Mouse (Mus musculus): ENCODE results near the gene 9930111J21Rik1. TPM values are rescaled to one million over a fixed set of nuclear protein-coding genes. Genes with fewer than 3 reads are reported as not detected.

9930111J21Rik1 gene
- polyA plus RNA-seq (2014; fragmentation: Illumina TruSeq; extraction: RNeasy Lipid Tissue Mini Kit (QIAGEN cat#74804); ENCODE audit: low read depth, low replicate concordance), result 2.9 TPM

GRCm38 (mm10) chr11:48979251-48979650, at the start of gene 9930111J21Rik1:
TSS of gene 9930111J21Rik1 (minus strand) at chr11:48979398.

GRCm38 (mm10) chr11:48994018-48994417, 14.8 kb upstream of the 9930111J21Rik1 start, which contains the start of gene Tgtp1:
TSS of gene Tgtp1 (minus strand) at chr11:48994172.

GRCm38 (mm10) chr11:48991740-48992520, 12.7 kb upstream of the 9930111J21Rik1 start, which contains the start of gene Gm12185:
TSS of gene Gm12185 (minus strand) at chr11:48992226.

GRCm38 (mm10) chr11:48978240-48978939, 808 bp downstream of the 9930111J21Rik1 start, which contains the start of gene Olfr56:
TSS of gene Olfr56 (plus strand) at chr11:48978889.

GRCm38 (mm10) chr11:48946090-48946489, 33.1 kb downstream of the 9930111J21Rik1 start, which contains the start of gene Psme2b:
TSS of gene Psme2b (minus strand) at chr11:48946190.

GRCm38 (mm10) chr11:48902021-48902420, 77.2 kb downstream of the 9930111J21Rik1 start, which contains the start of gene Gm5431:
TSS of gene Gm5431 (minus strand) at chr11:48902214.

Other genes starting within 250 kb of the 9930111J21Rik1 start
- gene Rack1, start 179.1 kb downstream of the 9930111J21Rik1 start, polyA plus RNA-seq (2014; fragmentation: Illumina TruSeq; extraction: RNeasy Lipid Tissue Mini Kit (QIAGEN cat#74804); ENCODE audit: low read depth, low replicate concordance), result 454 TPM
- gene Trim41, start 162.0 kb downstream of the 9930111J21Rik1 start, polyA plus RNA-seq (2014; fragmentation: Illumina TruSeq; extraction: RNeasy Lipid Tissue Mini Kit (QIAGEN cat#74804); ENCODE audit: low read depth, low replicate concordance), result 20.6 TPM
- 30.1 TPM for gene Trim7, start 153.3 kb downstream of the 9930111J21Rik1 start, polyA plus RNA-seq (2014; fragmentation: Illumina TruSeq; extraction: RNeasy Lipid Tissue Mini Kit (QIAGEN cat#74804); ENCODE audit: low read depth, low replicate concordance)
- gene Gm12184, start 152.7 kb downstream of the 9930111J21Rik1 start, polyA plus RNA-seq (2014; fragmentation: Illumina TruSeq; extraction: RNeasy Lipid Tissue Mini Kit (QIAGEN cat#74804); ENCODE audit: low read depth, low replicate concordance), result 9.5 TPM
- 21.4 TPM for gene Irgm1, start 107.7 kb downstream of the 9930111J21Rik1 start, polyA plus RNA-seq (2014; fragmentation: Illumina TruSeq; extraction: RNeasy Lipid Tissue Mini Kit (QIAGEN cat#74804); ENCODE audit: low read depth, low replicate concordance)
- 0.58 TPM for gene Gm5431, start 77.2 kb downstream of the 9930111J21Rik1 start, polyA plus RNA-seq (2014; fragmentation: Illumina TruSeq; extraction: RNeasy Lipid Tissue Mini Kit (QIAGEN cat#74804); ENCODE audit: low read depth, low replicate concordance)
- gene Psme2b, start 33.2 kb downstream of the 9930111J21Rik1 start, polyA plus RNA-seq (2014; fragmentation: Illumina TruSeq; extraction: RNeasy Lipid Tissue Mini Kit (QIAGEN cat#74804); ENCODE audit: low read depth, low replicate concordance), result 2.5 TPM
- gene Olfr56, start 509 bp downstream of the 9930111J21Rik1 start, polyA plus RNA-seq (2014; fragmentation: Illumina TruSeq; extraction: RNeasy Lipid Tissue Mini Kit (QIAGEN cat#74804); ENCODE audit: low read depth, low replicate concordance), result not detected
- 0.26 TPM for gene Gm12185, start 12.8 kb upstream of the 9930111J21Rik1 start, polyA plus RNA-seq (2014; fragmentation: Illumina TruSeq; extraction: RNeasy Lipid Tissue Mini Kit (QIAGEN cat#74804); ENCODE audit: low read depth, low replicate concordance)
- 7.1 TPM for gene Tgtp1, start 14.8 kb upstream of the 9930111J21Rik1 start, polyA plus RNA-seq (2014; fragmentation: Illumina TruSeq; extraction: RNeasy Lipid Tissue Mini Kit (QIAGEN cat#74804); ENCODE audit: low read depth, low replicate concordance)
- 6.3 TPM for gene 9930111J21Rik2, start 71.8 kb upstream of the 9930111J21Rik1 start, polyA plus RNA-seq (2014; fragmentation: Illumina TruSeq; extraction: RNeasy Lipid Tissue Mini Kit (QIAGEN cat#74804); ENCODE audit: low read depth, low replicate concordance)
- gene Tgtp2, start 84.8 kb upstream of the 9930111J21Rik1 start, polyA plus RNA-seq (2014; fragmentation: Illumina TruSeq; extraction: RNeasy Lipid Tissue Mini Kit (QIAGEN cat#74804); ENCODE audit: low read depth, low replicate concordance), result 10.2 TPM
- 3.8 TPM for gene Ifi47, start 97.2 kb upstream of the 9930111J21Rik1 start, polyA plus RNA-seq (2014; fragmentation: Illumina TruSeq; extraction: RNeasy Lipid Tissue Mini Kit (QIAGEN cat#74804); ENCODE audit: low read depth, low replicate concordance)
- 5.0 TPM for gene Olfr1396, start 135.5 kb upstream of the 9930111J21Rik1 start, polyA plus RNA-seq (2014; fragmentation: Illumina TruSeq; extraction: RNeasy Lipid Tissue Mini Kit (QIAGEN cat#74804); ENCODE audit: low read depth, low replicate concordance)
- not detected for gene Olfr1395, start 162.9 kb upstream of the 9930111J21Rik1 start, polyA plus RNA-seq (2014; fragmentation: Illumina TruSeq; extraction: RNeasy Lipid Tissue Mini Kit (QIAGEN cat#74804); ENCODE audit: low read depth, low replicate concordance)
- gene Olfr1394, start 175.0 kb upstream of the 9930111J21Rik1 start, polyA plus RNA-seq (2014; fragmentation: Illumina TruSeq; extraction: RNeasy Lipid Tissue Mini Kit (QIAGEN cat#74804); ENCODE audit: low read depth, low replicate concordance), result not detected
- gene Btnl9, start 207.8 kb upstream of the 9930111J21Rik1 start, polyA plus RNA-seq (2014; fragmentation: Illumina TruSeq; extraction: RNeasy Lipid Tissue Mini Kit (QIAGEN cat#74804); ENCODE audit: low read depth, low replicate concordance), result 34.1 TPM
- 28.4 TPM for gene Zfp62, start 223.9 kb upstream of the 9930111J21Rik1 start, polyA plus RNA-seq (2014; fragmentation: Illumina TruSeq; extraction: RNeasy Lipid Tissue Mini Kit (QIAGEN cat#74804); ENCODE audit: low read depth, low replicate concordance)

Data from heart, adult 10 weeks (tissue).